Mouse (Mus musculus): Measurements from ENCODE around the gene Prcd.

DNA sequence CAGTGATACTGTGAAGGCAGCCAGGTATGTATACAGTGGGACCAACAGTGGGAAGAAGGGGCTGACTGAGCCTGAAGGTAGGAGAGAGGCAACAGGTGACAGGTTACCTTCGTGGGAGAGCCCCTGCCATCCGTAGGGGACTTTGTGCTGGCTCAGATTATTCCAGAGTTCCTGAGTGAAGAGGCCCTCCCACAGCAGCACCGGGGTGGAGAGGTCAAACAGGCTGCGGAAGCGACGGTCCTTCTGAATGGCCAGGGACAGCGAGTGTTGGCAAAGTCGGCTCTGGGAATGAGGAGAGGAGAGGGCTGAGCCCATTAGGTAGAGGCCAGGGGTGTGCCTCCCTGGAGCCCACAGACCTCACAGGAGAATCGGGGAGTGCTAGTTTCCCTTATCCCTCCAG lies 32.4 kb downstream of the Prcd start:
- TF ChIP-seq POLR2A (IDR thresholded peaks at IDR 0.05; ENCODE audit: low read depth, low read length) (no peak), CTCF (conservative IDR thresholded peaks at IDR 0.05 in 1 of 2, IDR thresholded peaks at IDR 0.05 in 1 of 2; ENCODE audit: low read depth in 2 of 2, low read length in 2 of 2) (no peak), BHLHE40 (IDR thresholded peaks at IDR 0.05; ENCODE audit: low read depth, low read length) (no peak), NRF1 (IDR thresholded peaks at IDR 0.05; ENCODE audit: low read depth, low read length) (no peak), ZNF384 (IDR thresholded peaks at IDR 0.05; ENCODE audit: low read depth, low read length) (no peak)
